In genomic region chr3:95217255-95218134, GRCm38 (mm10) we compare ENCODE assay signal across 8 mouse cellular contexts. TPM values are rescaled to one million over a fixed set of nuclear protein-coding genes. Genes with fewer than 3 reads are reported as not detected.
DNase-seq lines count a peak whose midpoint lies in the region; ATAC-seq and TF ChIP-seq lines count a peak whose summit lies in the region.

Gabpb2 (minus strand) TSS chr3:95217916.

- no peaks in the 10 kb centered on the region for H3K27me3 ChIP-seq in ES-Bruce4 (ENCODE audit: control insufficient read depth, insufficient read depth, low read length, poor library complexity, severe bottlenecking)
- H3K27me3 ChIP-seq in forebrain, embryonic 15.5 days = no peaks in the 10 kb centered on the region

- peak; percentile 91 for DNase-seq in heart, postnatal 25 days (ENCODE audit: low spot score)
- peak; percentile 81 to 92 for DNase-seq in layer of hippocampus, adult 18-20 months (ENCODE audit: low spot score in 2 of 2)
- peak; percentile 95 for DNase-seq in lung, adult 2 months
- DNase-seq in thymus, adult 18-20 months = peak; percentile 91 to 92

- ATAC-seq in cerebellum, adult (ENCODE audit: insufficient number of reproducible peaks, low FRiP score, low TSS enrichment) = peak; percentile 86
- peak; percentile 89 for ATAC-seq in forebrain, embryonic 15.5 days (replicated peaks)
- peak; percentile 83 for ATAC-seq in neutrophil, adult 5-6 weeks (ENCODE audit: extremely low read depth, insufficient number of reproducible peaks, low FRiP score, poor library complexity, severe bottlenecking)

- peak; percentile 76; the same call in 1 of the 2 replicates for TF ChIP-seq EP300 in ES-Bruce4 (IDR thresholded peaks at IDR 0.05; ENCODE audit: insufficient read depth, low read depth, low read length)

- WGBS in forebrain, embryonic 15.5 days = under 1% methylated on average over 50 of the region's 56 CpGs
- under 1% methylated on average over 56 of the region's 56 CpGs for WGBS in lung, adult 2 months

- peak; percentile 93 for TF ChIP-seq POLR2A in ES-Bruce4 (IDR thresholded peaks at IDR 0.05; ENCODE audit: insufficient read depth, low read length)
- TF ChIP-seq POLR2A in lung, adult 2 months (IDR thresholded peaks at IDR 0.05; ENCODE audit: borderline replicate concordance, extremely low read depth, low read depth, low read length) = peak; percentile 69; the same call in 1 of the 2 replicates

- peak within 1 kb of the TSS; percentile 59 for H3K4me2 ChIP-seq in forebrain, embryonic 15.5 days (replicated peaks)

- peak within 1 kb of the TSS; percentile 76 for H3K4me3 ChIP-seq in ES-Bruce4 (ENCODE audit: low read depth, low read length)
- peak within 1 kb of the TSS; percentile 69 for H3K4me3 ChIP-seq in forebrain, embryonic 15.5 days
- peak within 1 kb of the TSS; percentile 99 for H3K4me3 ChIP-seq in lung, adult 2 months (replicated peaks; ENCODE audit: extremely low read depth, low read depth, low read length)

- no peaks in the 10 kb centered on the region for H3K4me1 ChIP-seq in ES-Bruce4 (ENCODE audit: control insufficient read depth, insufficient read depth, low read length)
- peaks cover 31% of the 10 kb centered on the region for H3K4me1 ChIP-seq in forebrain, embryonic 15.5 days
- no peaks in the 10 kb centered on the region for H3K4me1 ChIP-seq in lung, adult 2 months (ENCODE audit: control insufficient read depth, insufficient read depth, low read length)

- intact Hi-C loops in heart, postnatal 25 days (cut with DNase I) = loop anchor here (1.0 to 5.0 kb wide), 4 partner anchors 11 to 75 kb away; partner anchors contain the start of genes Cdc42se1, Mindy1 and Tnfaip8l2

- H3K9ac ChIP-seq in ES-Bruce4 (ENCODE audit: low read depth, poor library complexity, severe bottlenecking) = peak within 1 kb of the TSS; percentile 90
- peak within 1 kb of the TSS; percentile 84 for H3K9ac ChIP-seq in forebrain, embryonic 15.5 days (replicated peaks)

- peaks cover 17% of the 10 kb centered on the region for H3K36me3 ChIP-seq in ES-Bruce4 (ENCODE audit: control insufficient read depth, insufficient read depth, low read length, poor library complexity, severe bottlenecking)
- peaks cover 51% of the 10 kb centered on the region for H3K36me3 ChIP-seq in forebrain, embryonic 15.5 days

- TF ChIP-seq CTCF in ES-Bruce4 (IDR thresholded peaks at IDR 0.05; ENCODE audit: low read depth, low read length) = peak; percentile 82
- peak; percentile 64 for TF ChIP-seq CTCF in lung, adult 2 months (IDR thresholded peaks at IDR 0.05; ENCODE audit: insufficient read depth, low read length)

- H3K27ac ChIP-seq in ES-Bruce4 (ENCODE audit: insufficient read depth, low read length) = peak within 1 kb of the TSS; percentile 74
- H3K27ac ChIP-seq in forebrain, embryonic 15.5 days (replicated peaks) = peak within 1 kb of the TSS; percentile 97

- no peaks in the 10 kb centered on the region for H3K9me3 ChIP-seq in ES-Bruce4 (replicated peaks; ENCODE audit: control insufficient read depth, insufficient read depth, low read length, poor library complexity, severe bottlenecking)
- no peaks in the 10 kb centered on the region for H3K9me3 ChIP-seq in forebrain, embryonic 15.5 days

RNA-seq across cellular contexts. Expression of gene Gabpb2, which starts in this region (rescaled TPM):
- 39.8 and 49.0 TPM in 2 replicates for polyA plus RNA-seq in ES-Bruce4 (2011; ENCODE audit: insufficient read depth, insufficient read length, low read depth, missing spikeins)
- polyA plus RNA-seq in forebrain, embryonic 15.5 days (2015; fragmentation: Nextera tagmentation; extraction: Ambion mirVana) = 4.8 and 5.9 TPM in 2 replicates
- 10 to 100 TPM; 12.7 to 14.1 TPM for total RNA-seq in heart, postnatal 25 days (2021)
- 10 to 100 TPM; 12.7 to 13.2 TPM for total RNA-seq in layer of hippocampus, adult 18-20 months (2021)
- 9.7 and 17.3 TPM in 2 replicates for polyA plus RNA-seq in lung, adult 2 months (2012; rRNA removed)
- total RNA-seq in neutrophil, adult 5-6 weeks (2017) = 120 and 122 TPM in 2 replicates

Comparison
In these comparisons a context has a peak if more than half of its experiments do, and no peak if none do; other contexts are left out.
1. Peak in every context shown above with its lines: DNase-seq, ATAC-seq, H3K4me3 ChIP-seq and H3K27ac ChIP-seq.